8 mouse cellular contexts compared by ENCODE assay signal in genomic region chr11:94327693-94328643, GRCm38 (mm10). TPM values are rescaled to one million over a fixed set of nuclear protein-coding genes. Genes with fewer than 3 reads are reported as not detected.
DNase-seq lines count a peak whose midpoint lies in the region; ATAC-seq and TF ChIP-seq lines count a peak whose summit lies in the region.

Gene Ankrd40, plus strand, starts transcription at chr11:94328001.

- WGBS in forebrain, postnatal 0 days, result under 1% methylated on average over 73 of the region's 78 CpGs
- 1% methylated on average over 65 of the region's 78 CpGs for WGBS in lung, embryonic 15.5 days

- peaks cover 17% of the 10 kb centered on the region for H3K4me1 ChIP-seq in G1E (ENCODE audit: insufficient read depth, low read depth, low read length)
- H3K4me1 ChIP-seq in forebrain, postnatal 0 days (ENCODE audit: insufficient read depth), result peaks cover 32% of the 10 kb centered on the region
- H3K4me1 ChIP-seq in lung, embryonic 15.5 days, result peaks cover 32% of the 10 kb centered on the region

- H3K27ac ChIP-seq in forebrain, postnatal 0 days (ENCODE audit: low read depth, low read length), result peak within 1 kb of the TSS; percentile 99
- peak within 1 kb of the TSS; percentile 99 for H3K27ac ChIP-seq in lung, embryonic 15.5 days

- H3K27me3 ChIP-seq in G1E (ENCODE audit: insufficient read depth, low read length), result no peaks in the 10 kb centered on the region
- H3K27me3 ChIP-seq in forebrain, postnatal 0 days (ENCODE audit: insufficient read depth, low read length), result no peaks in the 10 kb centered on the region
- no peaks in the 10 kb centered on the region for H3K27me3 ChIP-seq in lung, embryonic 15.5 days

- TF ChIP-seq CTCF in G1E (IDR thresholded peaks at IDR 0.05; ENCODE audit: low read depth, low read length), result no peak
- TF ChIP-seq CTCF in forebrain, postnatal 0 days (IDR thresholded peaks at IDR 0.05; ENCODE audit: low read depth), result no peak

- DNase-seq in G1E (ENCODE audit: low spot score), result peak; percentile 83
- peak; percentile 96 to 98 for DNase-seq in cerebellum, adult 18-20 months
- DNase-seq in forebrain, postnatal 0 days, result peak; percentile 96
- DNase-seq in heart, postnatal 4 days, result peak; percentile 97
- DNase-seq in layer of hippocampus, adult 8-10 months (ENCODE audit: low spot score in 2 of 2), result peak; percentile 97 to 98
- DNase-seq in ovary, adult 18-20 months (ENCODE audit: low spot score), result peak; percentile 91
- peak; percentile 80 for DNase-seq in thymus, postnatal 0 days (ENCODE audit: low spot score)

- peak; percentile 78 for ATAC-seq in G1E (ENCODE audit: extremely low read depth, insufficient number of reproducible peaks, low FRiP score, poor library complexity, severe bottlenecking)
- ATAC-seq in forebrain, postnatal 0 days, result peak; percentile 92
- peak; percentile 88 for ATAC-seq in lung, embryonic 15.5 days (ENCODE audit: borderline replicate concordance, extremely low read depth, low FRiP score, low TSS enrichment)

- H3K4me2 ChIP-seq in forebrain, postnatal 0 days (ENCODE audit: low read depth), result peak within 1 kb of the TSS; percentile 88
- peak within 1 kb of the TSS; percentile 74 for H3K4me2 ChIP-seq in lung, embryonic 15.5 days

- no peaks in the 10 kb centered on the region for H3K9me3 ChIP-seq in G1E (replicated peaks)
- no peaks in the 10 kb centered on the region for H3K9me3 ChIP-seq in forebrain, postnatal 0 days (ENCODE audit: low read length)
- H3K9me3 ChIP-seq in lung, embryonic 15.5 days, result no peaks in the 10 kb centered on the region

- peak within 1 kb of the TSS; percentile 93 for H3K9ac ChIP-seq in forebrain, postnatal 0 days
- peak within 1 kb of the TSS; percentile 88 for H3K9ac ChIP-seq in lung, embryonic 15.5 days

- H3K36me3 ChIP-seq in G1E (replicated peaks), result peaks cover 18% of the 10 kb centered on the region
- no peaks in the 10 kb centered on the region for H3K36me3 ChIP-seq in forebrain, postnatal 0 days (ENCODE audit: insufficient read depth)
- H3K36me3 ChIP-seq in lung, embryonic 15.5 days, result no peaks in the 10 kb centered on the region

- peak within 1 kb of the TSS; percentile 90 for H3K4me3 ChIP-seq in G1E (ENCODE audit: low read depth, low read length)
- H3K4me3 ChIP-seq in forebrain, postnatal 0 days (ENCODE audit: low read depth, low read length), result peak within 1 kb of the TSS; percentile 77
- H3K4me3 ChIP-seq in lung, embryonic 15.5 days, result peak within 1 kb of the TSS; percentile 85

RNA-seq across cellular contexts. Expression of gene Ankrd40, which starts in this region (rescaled TPM):
- total RNA-seq in G1E (2014; fragmentation: Nextera tagmentation) (34.4 and 46.0 TPM in 2 replicates), G1E (2017) (46.4 and 48.4 TPM in 2 replicates)
- polyA plus RNA-seq in G1E (2012), result 75.8 and 90.9 TPM in 2 replicates
- 45.5 and 51.8 TPM in 2 replicates for total RNA-seq in forebrain, postnatal 0 days (2014; rRNA removed)
- 13.7 and 15.0 TPM in 2 replicates for polyA plus RNA-seq in forebrain, postnatal 0 days (2015; fragmentation: Nextera tagmentation; extraction: Ambion mirVana)
- total RNA-seq in heart, postnatal 4 days (2021), result 100 to 1,000 TPM; 178 to 183 TPM
- 100 to 1,000 TPM; 116 to 122 (median 119) TPM for total RNA-seq in layer of hippocampus, adult 8-10 months (2022)
- 25.5 and 25.6 TPM in 2 replicates for polyA plus RNA-seq in lung, embryonic 15.5 days (2015; fragmentation: Nextera tagmentation; extraction: Ambion mirVana)
- polyA plus RNA-seq in thymus, postnatal 0 days (2015; fragmentation: Nextera tagmentation; extraction: Ambion mirVana), result 16.2 and 20.0 TPM in 2 replicates

Comparison
In these comparisons a context has a peak if more than half of its experiments do, and no peak if none do; other contexts are left out.
1. Peak in every context shown above with its lines: DNase-seq, ATAC-seq, H3K4me3 ChIP-seq and H3K27ac ChIP-seq.